In genomic region chrX:7992379-7993067, GRCm38 (mm10) we compare ENCODE assay signal across 15 mouse cellular contexts. TPM values are rescaled to one million over a fixed set of nuclear protein-coding genes. Genes with fewer than 3 reads are reported as not detected.
DNase-seq lines count a peak whose midpoint lies in the region; ATAC-seq lines count a peak whose summit lies in the region.
"Had no signal": no experiment of that assay in that cellular context is flagged by ENCODE, and none has a peak within 500 bp of the region (broad histone marks: within the 10 kb centered on the region; RNA-seq: fewer than 3 reads in every experiment).

No protein-coding gene starts in this region.

- no peaks in the 10 kb centered on the region for H3K27me3 ChIP-seq in kidney, embryonic 14.5 days (ENCODE audit: control insufficient read depth, insufficient read depth, low read length)
- H3K27me3 ChIP-seq: heart, embryonic 13.5 days had no signal

- no peak overlapping the region for H3K4me3 ChIP-seq in kidney, embryonic 14.5 days (ENCODE audit: low read length)
- H3K4me3 ChIP-seq: heart, embryonic 13.5 days had no signal

- WGBS in kidney, embryonic 14.5 days: 60% methylated on average over 8 of the region's 8 CpGs

- H3K4me2 ChIP-seq in kidney, embryonic 14.5 days (replicated peaks; ENCODE audit: low read depth, low read length): no peak overlapping the region
- H3K4me2 ChIP-seq: heart, embryonic 13.5 days had no signal

- peak; percentile 64 for DNase-seq in kidney, adult 11 months
- peak; percentile 54 for DNase-seq in c-Kit-positive CD71-positive TER-119-positive erythroid progenitor cells, embryonic 14.5 days (ENCODE audit: low spot score)
- peak; percentile 14 for DNase-seq in kidney, postnatal 10 days
- DNase-seq in cerebellum, postnatal 4 days (ENCODE audit: low spot score in 2 of 2): no peak
- no peak for DNase-seq in B cell, adult 2 months
- DNase-seq in cerebellum, adult 9-10 months: no peak
- DNase-seq: retina, postnatal 1 day had no signal

- H3K27ac ChIP-seq in kidney, embryonic 14.5 days (ENCODE audit: low read depth, low read length): no peak overlapping the region
- H3K27ac ChIP-seq: heart, embryonic 13.5 days had no signal

- no peaks in the 10 kb centered on the region for H3K9me3 ChIP-seq in kidney, embryonic 14.5 days (ENCODE audit: control insufficient read depth, low read length)
- H3K9me3 ChIP-seq: heart, embryonic 13.5 days had no signal

- H3K9ac ChIP-seq in kidney, embryonic 14.5 days (ENCODE audit: low read depth, low read length): no peak overlapping the region
- H3K9ac ChIP-seq: heart, embryonic 13.5 days had no signal

- no peaks in the 10 kb centered on the region for H3K4me1 ChIP-seq in kidney, embryonic 14.5 days (ENCODE audit: control insufficient read depth, insufficient read depth, low read length)
- H3K4me1 ChIP-seq: heart, embryonic 13.5 days had no signal

- no peak for ATAC-seq in kidney, embryonic 14.5 days (ENCODE audit: low FRiP score, low TSS enrichment)
- peak; percentile 91 for ATAC-seq in megakaryocyte progenitor cell, adult 5-6 weeks (replicated peaks; ENCODE audit: poor library complexity)
- ATAC-seq: hindbrain, embryonic 16.5 days had no signal

- H3K36me3 ChIP-seq in kidney, embryonic 14.5 days (ENCODE audit: control insufficient read depth, insufficient read depth, low read length): no peaks in the 10 kb centered on the region
- H3K36me3 ChIP-seq: heart, embryonic 13.5 days had no signal

RNA-seq across cellular contexts. Expression of gene Gata1, which starts 14.7 kb away (rescaled TPM):
- 0.49 and 0.53 TPM in 2 replicates for polyA plus RNA-seq in kidney, embryonic 14.5 days (2014; fragmentation: Nextera tagmentation; extraction: Ambion mirVana)
- 10.7 and 26.3 TPM in 2 replicates for total RNA-seq in megakaryocyte progenitor cell, adult 5-6 weeks (2015)
- 8.7 and 20.8 TPM in 2 replicates for total RNA-seq in megakaryocyte progenitor cell, adult 5-6 weeks (2017)
- total RNA-seq: gastrocnemius, adult 18-20 months; layer of hippocampus, postnatal 25 days had no signal
- polyA plus RNA-seq: cortical plate, adult 2 months had no signal

RNA-seq across cellular contexts. Expression of gene Glod5, which starts 25.8 kb away (rescaled TPM):
- not detected in 2 replicates for polyA plus RNA-seq in kidney, embryonic 14.5 days (2014; fragmentation: Nextera tagmentation; extraction: Ambion mirVana)
- not detected in 2 replicates for total RNA-seq in megakaryocyte progenitor cell, adult 5-6 weeks (2015)
- not detected in 2 replicates for total RNA-seq in megakaryocyte progenitor cell, adult 5-6 weeks (2017)
- total RNA-seq: gastrocnemius, adult 18-20 months had no signal
- polyA plus RNA-seq: stomach, embryonic 14.5 days had no signal

RNA-seq across cellular contexts. Expression of gene Hdac6, which starts 44.8 kb away (rescaled TPM):
- 28.7 and 51.3 TPM in 2 replicates for polyA plus RNA-seq in kidney, embryonic 14.5 days (2014; fragmentation: Nextera tagmentation; extraction: Ambion mirVana)
- total RNA-seq in megakaryocyte progenitor cell, adult 5-6 weeks (2015): 9.2 and 10.4 TPM in 2 replicates
- 6.5 and 7.6 TPM in 2 replicates for total RNA-seq in megakaryocyte progenitor cell, adult 5-6 weeks (2017)

Comparison
In these comparisons a context has a peak if more than half of its experiments do, and no peak if none do; other contexts are left out.
1. DNase-seq: peak in kidney, adult 11 months (single experiment), c-Kit-positive CD71-positive TER-119-positive erythroid progenitor cells, embryonic 14.5 days (single experiment) and kidney, postnatal 10 days (single experiment); none in cerebellum, postnatal 4 days (0 of 2), B cell, adult 2 months (0 of 2) and cerebellum, adult 9-10 months (single experiment).